Mouse (Mus musculus) kidney, embryonic 14.5 days (tissue): Measurements from ENCODE around the gene Tenm4. TPM values are rescaled to one million over a fixed set of nuclear protein-coding genes. Genes with fewer than 3 reads are reported as not detected.

Experiments
- ATAC-seq: fragments of 200-750 bp; cut with Nextera tagmentation; 2 replicates; pipeline ENCODE4 v1.8.0; 2017; ENCODE audit warnings: moderate number of reproducible peaks, mild to moderate bottlenecking, moderate TSS enrichment, moderate library complexity; ENCODE audit not compliant: low FRiP score, low TSS enrichment
- H3K27ac ChIP-seq: fragments of 300-500 bp; sonication (generic); 2 replicates; pipeline ENCODE4 v1.5.1; 2014; ENCODE audit warnings: low read depth, mild to moderate bottlenecking, low read length, moderate library complexity, mixed read lengths
- H3K27me3 ChIP-seq: fragments of 300-500 bp; sonication (generic); 2 replicates; pipeline ENCODE4 v1.6.1; 2014; ENCODE audit warnings: mild to moderate bottlenecking, low read length; ENCODE audit not compliant: control insufficient read depth, insufficient read depth
- H3K36me3 ChIP-seq: fragments of 300-500 bp; sonication (generic); 2 replicates; pipeline ENCODE4 v1.6.1; 2014; ENCODE audit warnings: low read length, mixed read lengths; ENCODE audit not compliant: control insufficient read depth, insufficient read depth
- H3K4me1 ChIP-seq: fragments of 300-500 bp; sonication (generic); 2 replicates; pipeline ENCODE4 v1.6.1; 2014; ENCODE audit warnings: low read length, mixed read lengths; ENCODE audit not compliant: control insufficient read depth, insufficient read depth
- H3K4me2 ChIP-seq: fragments of 300-500 bp; sonication (generic); replicated peaks from 2 replicates; pipeline ENCODE4 v1.6.1; 2014; ENCODE audit warnings: low read depth, mild to moderate bottlenecking, low read length
- H3K4me3 ChIP-seq: fragments of 300-500 bp; sonication (generic); 2 replicates; pipeline ENCODE4 v1.5.1; 2014; ENCODE audit warnings: mild to moderate bottlenecking, low read length
- H3K9ac ChIP-seq: fragments of 300-500 bp; sonication (generic); 2 replicates; pipeline ENCODE4 v1.6.1; 2014; ENCODE audit warnings: low read depth, mild to moderate bottlenecking, low read length, moderate library complexity
- H3K9me3 ChIP-seq: fragments of 300-500 bp; sonication (generic); 2 replicates; pipeline ENCODE4 v1.6.1; 2016; ENCODE audit warnings: low read length; ENCODE audit not compliant: control insufficient read depth
- WGBS: fragments of 180-500 bp; shearing (Covaris S2); extraction: QIAGEN DNeasy Blood & Tissue Kit; methylation state at CpG from one replicate; pipeline ENCODE4 v1.1.7; 2014; 5-methylcytosine and 5-hydroxymethylcytosine counted together
- polyA plus RNA-seq: library from polyadenylated mRNA; unstranded; fragments of >200 nt; fragmentation: Nextera tagmentation; extraction: Ambion mirVana; gene quantifications from 2 replicates; pipeline ENCODE4 v1.2.1, GENCODE M21; 2014

Tenm4 gene
- polyA plus RNA-seq, 1 experiment from 2014 or later = 51.0 TPM

- WGBS = 83% methylated on average over 5 of the region's 5 CpGs
- no peak overlapping the region for H3K9ac ChIP-seq
These were observed 537.0 kb downstream of the Tenm4 start for GRCm38 (mm10) chr7:96708071-96708470.

GRCm38 (mm10) chr7:96708561-96708960 lies 537.5 kb downstream of the Tenm4 start:
- ATAC-seq = no peak

More at GRCm38 (mm10) chr7:96708071-96708470, 537.0 kb downstream of the Tenm4 start:
- Histone ChIP-seq H3K4me2 (no peak overlapping the region), H3K4me1 (no peaks in the 10 kb centered on the region), H3K27me3 (no peaks in the 10 kb centered on the region), H3K9me3 (no peaks in the 10 kb centered on the region), H3K4me3 (no peak overlapping the region), H3K27ac (no peak overlapping the region), H3K36me3 (peaks cover 4% of the 10 kb centered on the region; the same call in 1 of the 2 replicates)
- ATAC-seq = no peak

GRCm38 (mm10) chr7:96708968-96709367 lies 537.9 kb downstream of the Tenm4 start:
- H3K4me3 ChIP-seq = no peak overlapping the region
- no peak for ATAC-seq
- H3K9me3 ChIP-seq = no peaks in the 10 kb centered on the region
- no peak overlapping the region for H3K27ac ChIP-seq
- no peaks in the 10 kb centered on the region for H3K4me1 ChIP-seq
- H3K4me2 ChIP-seq = no peak overlapping the region
- H3K9ac ChIP-seq = no peak overlapping the region
- H3K36me3 ChIP-seq = peaks cover 1% of the 10 kb centered on the region; the same call in 1 of the 2 replicates
- 89% methylated on average over 8 of the region's 8 CpGs for WGBS
- H3K27me3 ChIP-seq = no peaks in the 10 kb centered on the region

More at GRCm38 (mm10) chr7:96708561-96708960, 537.5 kb downstream of the Tenm4 start:
- Histone ChIP-seq H3K9ac (no peak overlapping the region), H3K36me3 (peaks cover 4% of the 10 kb centered on the region; the same call in 1 of the 2 replicates), H3K9me3 (no peaks in the 10 kb centered on the region), H3K27me3 (no peaks in the 10 kb centered on the region), H3K4me3 (no peak overlapping the region), H3K27ac (no peak overlapping the region), H3K4me2 (no peak overlapping the region), H3K4me1 (no peaks in the 10 kb centered on the region)
- 90% methylated on average over 5 of the region's 5 CpGs for WGBS

GRCm38 (mm10) chr7:96709891-96710290 lies 538.8 kb downstream of the Tenm4 start:
- Histone ChIP-seq H3K36me3 (no peaks in the 10 kb centered on the region; the same call in 1 of the 2 replicates), H3K4me1 (no peaks in the 10 kb centered on the region), H3K27ac (no peak overlapping the region), H3K27me3 (no peaks in the 10 kb centered on the region), H3K9ac (no peak overlapping the region), H3K4me3 (no peak overlapping the region), H3K4me2 (no peak overlapping the region), H3K9me3 (no peaks in the 10 kb centered on the region)
- WGBS = 70% methylated on average over 4 of the region's 4 CpGs
- no peak for ATAC-seq

- Histone ChIP-seq H3K27ac (no peak overlapping the region), H3K36me3 (no peaks in the 10 kb centered on the region; the same call in 1 of the 2 replicates), H3K9me3 (no peaks in the 10 kb centered on the region), H3K9ac (no peak overlapping the region), H3K4me2 (no peak overlapping the region), H3K4me3 (no peak overlapping the region), H3K27me3 (no peaks in the 10 kb centered on the region), H3K4me1 (no peaks in the 10 kb centered on the region)
- 70% methylated on average over 1 of the region's 1 CpGs for WGBS
- no peak for ATAC-seq
These were observed 539.6 kb downstream of the Tenm4 start for GRCm38 (mm10) chr7:96710658-96711071.

GRCm38 (mm10) chr7:96712876-96713275 lies 541.8 kb downstream of the Tenm4 start:
- H3K4me2 ChIP-seq = no peak overlapping the region
- H3K36me3 ChIP-seq = no peaks in the 10 kb centered on the region; the same call in 1 of the 2 replicates
- no peaks in the 10 kb centered on the region for H3K4me1 ChIP-seq
- H3K27me3 ChIP-seq = no peaks in the 10 kb centered on the region
- H3K9ac ChIP-seq = no peak overlapping the region
- H3K4me3 ChIP-seq = no peak overlapping the region
- H3K27ac ChIP-seq = no peak overlapping the region
- no peak for ATAC-seq
- H3K9me3 ChIP-seq = no peaks in the 10 kb centered on the region

- no peaks in the 10 kb centered on the region for H3K27me3 ChIP-seq
- no peaks in the 10 kb centered on the region for H3K4me1 ChIP-seq
- H3K36me3 ChIP-seq = no peaks in the 10 kb centered on the region
- no peak overlapping the region for H3K27ac ChIP-seq
- 78% methylated on average over 4 of the region's 4 CpGs for WGBS
- no peak overlapping the region for H3K4me2 ChIP-seq
- no peak overlapping the region for H3K9ac ChIP-seq
- no peaks in the 10 kb centered on the region for H3K9me3 ChIP-seq
- no peak overlapping the region for H3K4me3 ChIP-seq
- no peak for ATAC-seq
These were observed 545.9 kb downstream of the Tenm4 start for GRCm38 (mm10) chr7:96716911-96717310.

GRCm38 (mm10) chr7:96718201-96719155 lies 547.4 kb downstream of the Tenm4 start:
- Histone ChIP-seq H3K36me3 (no peaks in the 10 kb centered on the region), H3K9ac (no peak overlapping the region), H3K27me3 (no peaks in the 10 kb centered on the region), H3K27ac (no peak overlapping the region), H3K4me3 (no peak overlapping the region), H3K4me2 (no peak overlapping the region), H3K4me1 (no peaks in the 10 kb centered on the region), H3K9me3 (no peaks in the 10 kb centered on the region)
- WGBS = 58% methylated on average over 14 of the region's 14 CpGs
- ATAC-seq = no peak

- Histone ChIP-seq H3K4me1 (no peaks in the 10 kb centered on the region), H3K27me3 (no peaks in the 10 kb centered on the region), H3K9ac (no peak overlapping the region), H3K4me2 (no peak overlapping the region), H3K9me3 (no peaks in the 10 kb centered on the region), H3K36me3 (0 out of 2 replicates have a peak, but pooled peaks cover 2% of the 10 kb centered on the region), H3K27ac (no peak overlapping the region), H3K4me3 (no peak overlapping the region)
- 79% methylated on average over 1 of the region's 1 CpGs for WGBS
- no peak for ATAC-seq
These were observed 548.9 kb downstream of the Tenm4 start for GRCm38 (mm10) chr7:96719926-96720325.
